Mouse (Mus musculus): ENCODE results near the gene Rad50.

DNA sequence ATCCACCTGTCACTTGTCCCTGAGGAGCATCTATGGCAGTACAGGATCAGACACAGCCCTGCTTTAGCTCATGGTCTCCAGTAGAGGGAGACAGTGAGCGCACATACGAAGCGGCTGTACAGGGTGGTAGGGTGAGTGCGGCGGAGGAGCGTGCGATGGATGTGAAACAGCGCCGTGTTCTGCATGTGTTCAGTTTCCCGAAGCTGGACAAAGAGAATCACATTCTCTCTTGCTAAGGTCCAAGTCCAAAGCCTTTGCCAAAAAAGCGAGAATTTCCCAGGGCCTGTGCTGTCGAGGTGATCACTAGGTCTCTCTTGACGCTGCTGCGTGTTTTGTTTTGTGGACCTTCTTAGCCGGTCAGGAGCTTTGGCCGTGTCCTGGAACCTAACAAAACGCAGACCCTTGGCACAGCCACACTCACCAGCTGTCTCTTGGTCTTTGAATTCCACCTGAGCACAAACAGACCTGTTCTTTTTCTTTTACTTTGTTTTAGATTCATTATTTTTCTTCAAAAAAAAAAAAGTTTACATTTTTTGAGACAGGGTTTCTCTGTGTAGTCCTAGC lies 28.6 kb upstream of the Rad50 start:
- peak; percentile 98 for TF ChIP-seq CTCF (IDR thresholded peaks at IDR 0.05; ENCODE audit: low read depth)
- no peak for TF ChIP-seq EP300 (optimal IDR thresholded peaks at IDR 0.05)

Measured in stomach, postnatal 0 days (tissue).